Mouse (Mus musculus) forebrain, embryonic 11.5 days (tissue): ENCODE results near the gene Rab36. TPM values are rescaled to one million over a fixed set of nuclear protein-coding genes. Genes with fewer than 3 reads are reported as not detected.
A peak's percentile ranks its signal among the peaks of the same experiment; 100 is the strongest.

Experiments used
- ATAC-seq: fragments of 200-750 bp; cut with Nextera tagmentation; replicated peaks from 2 replicates; pipeline ENCODE4 v1.8.0; 2017; ENCODE audit warnings: moderate TSS enrichment; ENCODE audit not compliant: low FRiP score
- DNase-seq: peaks from one replicate; pipeline ENCODE4 v3.0.0-alpha.2; 2017; ENCODE audit warnings: low spot score
- H3K27ac ChIP-seq: fragments of 300-500 bp; sonication (generic); 2 replicates; pipeline ENCODE4 v1.5.1; 2014; ENCODE audit warnings: low read depth, low read length
- H3K27me3 ChIP-seq: fragments of 300-500 bp; sonication (generic); 2 replicates; pipeline ENCODE4 v1.6.1; 2014; ENCODE audit warnings: mild to moderate bottlenecking, low read length, mixed read lengths; ENCODE audit not compliant: control insufficient read depth, insufficient read depth
- H3K36me3 ChIP-seq: fragments of 300-500 bp; sonication (generic); 2 replicates; pipeline ENCODE4 v1.6.1; 2014; ENCODE audit warnings: mild to moderate bottlenecking, low read length, moderate library complexity, mixed read lengths; ENCODE audit not compliant: control insufficient read depth, insufficient read depth
- H3K4me1 ChIP-seq: fragments of 300-500 bp; sonication (generic); replicated peaks from 2 replicates; pipeline ENCODE4 v1.6.1; 2014; ENCODE audit warnings: low read length, mixed read lengths; ENCODE audit not compliant: control insufficient read depth, insufficient read depth
- H3K4me2 ChIP-seq: fragments of 300-500 bp; sonication (generic); 2 replicates; pipeline ENCODE4 v1.6.1; 2014; ENCODE audit warnings: low read depth, mild to moderate bottlenecking, low read length, moderate library complexity, mixed read lengths; ENCODE audit not compliant: severe bottlenecking
- H3K4me3 ChIP-seq: fragments of 300-500 bp; sonication (generic); 2 replicates; pipeline ENCODE4 v1.5.1; 2014; ENCODE audit warnings: low read depth, low read length
- H3K9ac ChIP-seq: fragments of 300-500 bp; sonication (generic); 2 replicates; pipeline ENCODE4 v1.6.1; 2014; ENCODE audit warnings: low read length
- H3K9me3 ChIP-seq: fragments of 300-500 bp; sonication (generic); 2 replicates; pipeline ENCODE4 v1.6.1; 2016; ENCODE audit warnings: low read length, mixed read lengths; ENCODE audit not compliant: control insufficient read depth
- WGBS: fragments of 180-500 bp; shearing (Covaris S2); extraction: QIAGEN DNeasy Blood & Tissue Kit; methylation state at CpG from one replicate; pipeline ENCODE4 v1.1.7; 2014; 5-methylcytosine and 5-hydroxymethylcytosine counted together
- polyA plus RNA-seq: library from polyadenylated mRNA; unstranded; fragments of >200 nt; fragmentation: Nextera tagmentation; extraction: Ambion mirVana; gene quantifications from 2 replicates; pipeline ENCODE4 v1.2.1, GENCODE M21; 2014

Rab36 gene
- 10.8 and 11.9 TPM in 2 replicates for polyA plus RNA-seq

- DNase-seq = peak; percentile 99
- H3K4me1 ChIP-seq = peaks cover 2% of the 10 kb centered on the region; the same call in 1 of the 2 replicates
Observed at GRCm38 (mm10) chr10:75036883-75037379, at the start of gene Rab36. Gene Rab36 (plus strand): TSS chr10:75037058.

GRCm38 (mm10) chr10:74987698-74988470 lies 49.0 kb upstream of the Rab36 start:
- no peak overlapping the region for H3K9ac ChIP-seq
- H3K9me3 ChIP-seq = no peaks in the 10 kb centered on the region
- ATAC-seq (no peak), DNase-seq (no peak)
- H3K4me1 ChIP-seq = no peaks in the 10 kb centered on the region
- H3K36me3 ChIP-seq = peaks cover 4% of the 10 kb centered on the region; the same call in 1 of the 2 replicates
- 86% methylated on average over 14 of the region's 14 CpGs for WGBS
- no peak overlapping the region for H3K4me3 ChIP-seq
- no peaks in the 10 kb centered on the region for H3K27me3 ChIP-seq
- no peak overlapping the region for H3K27ac ChIP-seq
- no peak overlapping the region for H3K4me2 ChIP-seq

More at GRCm38 (mm10) chr10:75036883-75037379, at the start of gene Rab36:
- Histone ChIP-seq H3K4me2 (peak within 1 kb of the TSS; percentile 59), H3K9ac (peak within 1 kb of the TSS; percentile 43), H3K9me3 (no peaks in the 10 kb centered on the region), H3K4me3 (peak within 1 kb of the TSS; percentile 34), H3K36me3 (no peaks in the 10 kb centered on the region), H3K27ac (peak within 1 kb of the TSS; percentile 63), H3K27me3 (no peaks in the 10 kb centered on the region)
- peak; percentile 97 for ATAC-seq
- WGBS = under 1% methylated on average over 36 of the region's 36 CpGs

DNA sequence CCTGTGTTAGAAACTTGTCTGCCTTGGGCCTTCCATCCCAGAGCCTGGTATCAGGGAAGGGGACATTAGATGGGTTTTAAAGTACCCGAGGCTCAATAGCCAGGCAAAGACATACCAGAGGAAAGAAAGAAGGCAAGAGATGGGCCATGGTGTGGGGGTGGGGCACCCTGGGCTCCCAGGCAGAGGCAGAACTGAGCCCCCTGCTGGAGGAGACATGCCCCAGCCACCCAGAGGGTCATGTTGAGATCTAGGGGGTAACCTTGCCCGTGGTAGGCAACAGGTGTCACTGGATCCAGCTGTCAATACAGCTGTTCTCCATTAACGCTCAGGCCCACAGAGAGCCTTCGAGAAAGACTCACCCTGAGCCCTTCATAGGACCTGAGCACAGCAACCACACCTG lies 47.0 kb upstream of the Rab36 start:
- no peaks in the 10 kb centered on the region for H3K27me3 ChIP-seq
- H3K4me2 ChIP-seq = no peak overlapping the region
- H3K4me1 ChIP-seq = peaks cover under 1% of the 10 kb centered on the region
- peaks cover 4% of the 10 kb centered on the region; the same call in 1 of the 2 replicates for H3K36me3 ChIP-seq
- 76% methylated on average over 4 of the region's 4 CpGs for WGBS
- ATAC-seq = no peak
- H3K9ac ChIP-seq = no peak overlapping the region
- H3K9me3 ChIP-seq = no peaks in the 10 kb centered on the region
- DNase-seq = no peak
- no peak overlapping the region for H3K4me3 ChIP-seq
- H3K27ac ChIP-seq = no peak overlapping the region

DNA sequence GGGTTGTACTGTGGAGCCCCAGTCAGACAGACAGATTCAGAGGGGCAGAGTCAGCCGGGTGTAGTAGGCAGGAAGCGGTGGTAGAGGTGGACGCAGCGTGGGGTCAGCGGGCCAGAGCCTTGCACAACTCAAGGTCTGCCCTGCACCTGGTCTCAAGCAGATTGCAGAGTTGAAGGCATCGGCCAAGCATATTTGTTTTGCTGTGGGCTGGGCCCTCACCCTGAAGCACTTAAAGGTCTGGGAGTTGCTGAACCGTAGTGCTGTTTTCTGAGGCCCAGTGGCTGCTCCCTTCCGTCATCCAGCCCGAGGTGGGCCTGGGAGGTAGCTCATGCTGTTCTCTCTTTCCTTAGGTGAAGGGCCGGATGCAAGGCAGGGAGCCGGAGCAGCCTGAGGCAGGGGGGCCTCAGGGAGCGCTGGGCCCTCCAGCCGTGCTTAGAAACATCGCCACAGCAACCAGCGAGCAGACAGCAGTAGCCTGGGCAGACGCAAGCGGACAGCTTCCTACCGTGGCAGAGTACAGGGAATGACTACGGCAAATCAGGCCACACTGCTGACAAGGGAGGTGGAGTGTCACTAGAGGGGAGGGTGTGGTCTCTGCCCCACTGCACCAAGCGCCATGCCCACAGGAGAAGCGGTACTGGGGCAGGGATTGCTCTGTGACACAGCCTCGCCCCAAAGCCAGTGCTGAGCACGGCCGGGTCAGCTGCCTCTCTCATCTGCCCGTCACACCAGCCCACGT lies 46.1 kb upstream of the Rab36 start:
- 55% methylated on average over 26 of the region's 26 CpGs for WGBS
- Histone ChIP-seq H3K4me3 (no peak overlapping the region), H3K9ac (no peak overlapping the region), H3K27me3 (no peaks in the 10 kb centered on the region), H3K27ac (no peak overlapping the region), H3K36me3 (peaks cover 4% of the 10 kb centered on the region; the same call in 1 of the 2 replicates), H3K4me2 (no peak overlapping the region), H3K9me3 (no peaks in the 10 kb centered on the region), H3K4me1 (peaks cover 9% of the 10 kb centered on the region)
- DNase-seq (no peak), ATAC-seq (no peak)

GRCm38 (mm10) chr10:74994863-74995262 lies 42.0 kb upstream of the Rab36 start:
- Histone ChIP-seq H3K4me3 (no peak overlapping the region), H3K27me3 (no peaks in the 10 kb centered on the region), H3K9ac (no peak overlapping the region), H3K4me1 (peaks cover 9% of the 10 kb centered on the region), H3K27ac (no peak overlapping the region), H3K9me3 (no peaks in the 10 kb centered on the region), H3K4me2 (peak overlapping the region; percentile 49; the same call in 1 of the 2 replicates), H3K36me3 (peaks cover 4% of the 10 kb centered on the region; the same call in 1 of the 2 replicates)
- WGBS = 12% methylated on average over 5 of the region's 5 CpGs
- DNase-seq (no peak), ATAC-seq (peak; percentile 27; the same call in 1 of the 2 replicates)

- WGBS = 2% methylated on average over 16 of the region's 17 CpGs
- Histone ChIP-seq H3K27ac (no peak overlapping the region), H3K4me3 (peak overlapping the region; percentile 16; the same call in 1 of the 2 replicates), H3K36me3 (peaks cover 4% of the 10 kb centered on the region; the same call in 1 of the 2 replicates), H3K9me3 (no peaks in the 10 kb centered on the region), H3K27me3 (no peaks in the 10 kb centered on the region), H3K4me1 (peaks cover 9% of the 10 kb centered on the region), H3K9ac (peak overlapping the region; percentile 36), H3K4me2 (peak overlapping the region; percentile 49)
- peak; percentile 76 for DNase-seq
- peak; percentile 63 for ATAC-seq
Observed at GRCm38 (mm10) chr10:74995377-74995776, 41.5 kb upstream of the Rab36 start.

GRCm38 (mm10) chr10:75001391-75001790 lies 35.5 kb upstream of the Rab36 start:
- Histone ChIP-seq H3K9me3 (no peaks in the 10 kb centered on the region), H3K27me3 (no peaks in the 10 kb centered on the region), H3K4me2 (no peak overlapping the region), H3K36me3 (no peaks in the 10 kb centered on the region), H3K4me3 (no peak overlapping the region), H3K4me1 (peaks cover 2% of the 10 kb centered on the region; the same call in 1 of the 2 replicates), H3K9ac (no peak overlapping the region), H3K27ac (no peak overlapping the region)
- ATAC-seq = no peak
- no peak for DNase-seq
- 91% methylated on average over 8 of the region's 8 CpGs for WGBS

GRCm38 (mm10) chr10:75004067-75004466 lies 32.8 kb upstream of the Rab36 start:
- H3K27me3 ChIP-seq = no peaks in the 10 kb centered on the region
- 87% methylated on average over 3 of the region's 3 CpGs for WGBS
- no peak overlapping the region for H3K4me3 ChIP-seq
- H3K4me1 ChIP-seq = peaks cover 2% of the 10 kb centered on the region; the same call in 1 of the 2 replicates
- no peaks in the 10 kb centered on the region for H3K36me3 ChIP-seq
- H3K9me3 ChIP-seq = no peaks in the 10 kb centered on the region
- H3K27ac ChIP-seq = no peak overlapping the region
- H3K4me2 ChIP-seq = no peak overlapping the region
- DNase-seq (no peak), ATAC-seq (no peak)
- no peak overlapping the region for H3K9ac ChIP-seq
